Mouse (Mus musculus): ENCODE results near the gene Pdzd2.

DNA sequence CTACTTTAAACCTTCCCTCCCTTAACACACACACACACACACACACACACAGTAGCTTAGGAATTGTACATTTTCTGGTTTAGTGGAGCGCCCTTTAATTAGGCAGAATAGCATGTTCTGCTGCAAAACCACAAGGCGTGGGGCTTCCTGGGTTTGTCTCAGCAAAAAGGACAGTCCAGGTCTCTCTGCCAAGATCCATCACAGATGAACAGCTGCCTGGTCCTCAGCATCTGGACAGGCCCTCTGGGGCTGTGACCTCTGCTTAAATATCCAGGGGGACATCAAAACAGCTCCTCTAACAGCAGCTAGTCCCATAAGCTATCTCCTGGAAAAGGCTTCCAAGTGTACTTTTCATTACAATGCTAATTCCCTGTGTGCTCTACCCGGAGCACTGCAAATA, 64.4 kb downstream of the Pdzd2 start:
- TF ChIP-seq GATA1 (IDR thresholded peaks at IDR 0.05; ENCODE audit: low read length) (no peak), TAL1 (IDR thresholded peaks at IDR 0.05; ENCODE audit: low read length) (no peak)
